Mouse (Mus musculus): ENCODE results near the gene Rela. TPM values are rescaled to one million over a fixed set of nuclear protein-coding genes. Genes with fewer than 3 reads are reported as not detected.

Rela gene
- polyA plus RNA-seq (2021; fragmentation: Nextera tagmentation): 7.7 and 14.6 TPM in 2 replicates
- long read RNA-seq, experiment 1, transcript Rela-201 (11 exons, 2,716 nt): major isoform, 42 of 56 reads
- long read RNA-seq, experiment 1, partial matches to known transcripts: 6 of 56 reads
- long read RNA-seq, experiment 1, other reads (novel, unspliced or antisense): 7 of 56 reads
- long read RNA-seq, experiment 2, transcript Rela-201 (11 exons, 2,716 nt): major isoform, 6 of 12 reads
- long read RNA-seq, experiment 2, partial matches to known transcripts: 4 of 12 reads
- long read RNA-seq, experiment 2, other reads (novel, unspliced or antisense): 2 of 12 reads

GRCm38 (mm10) chr19:5637069-5638047 lies at the start of gene Rela:
Rela (plus strand) TSS chr19:5637483.

DNA sequence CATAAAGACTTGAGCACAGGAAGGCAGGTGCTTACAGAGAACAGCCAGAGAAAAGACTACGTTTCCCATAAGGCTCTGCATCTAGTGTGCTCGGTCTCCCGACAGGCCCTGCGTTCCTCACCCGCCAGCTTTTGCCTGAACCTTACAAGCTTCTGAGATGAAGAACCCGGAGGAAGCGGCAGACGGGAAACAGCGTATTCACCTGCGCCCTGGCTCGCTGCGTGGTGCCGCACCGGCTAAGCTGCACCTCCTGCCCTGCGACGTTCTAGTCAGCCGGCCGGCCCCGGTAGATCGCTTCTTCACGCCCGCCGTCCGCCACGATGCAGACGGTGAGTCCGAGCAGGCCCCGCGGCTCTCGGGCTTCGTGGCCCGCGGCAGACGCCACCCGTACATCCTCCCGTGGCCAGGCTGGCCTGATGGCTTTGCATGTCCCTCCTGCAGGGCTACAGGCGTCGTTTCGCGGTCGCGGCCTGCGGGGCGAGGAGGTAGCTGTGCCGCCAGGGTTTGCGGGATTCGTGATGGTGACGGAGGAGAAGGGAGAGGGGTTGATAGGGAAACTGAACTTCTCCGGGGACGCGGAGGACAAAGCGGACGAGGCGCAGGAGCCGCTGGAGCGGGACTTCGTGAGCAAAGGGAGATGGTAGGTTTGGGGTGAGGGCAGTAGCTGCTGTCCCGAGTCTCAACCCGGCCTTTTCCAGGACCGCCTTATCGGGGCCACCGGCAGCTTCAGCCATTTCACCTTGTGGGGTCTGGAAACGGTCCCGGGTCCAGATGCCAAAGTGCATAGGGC lies 35.3 kb upstream of the Rela start, which contains the start of gene Rnaseh2c:
Gene Rnaseh2c, plus strand, starts transcription at position 122 of the 790 bp plus-strand sequence.

DNA sequence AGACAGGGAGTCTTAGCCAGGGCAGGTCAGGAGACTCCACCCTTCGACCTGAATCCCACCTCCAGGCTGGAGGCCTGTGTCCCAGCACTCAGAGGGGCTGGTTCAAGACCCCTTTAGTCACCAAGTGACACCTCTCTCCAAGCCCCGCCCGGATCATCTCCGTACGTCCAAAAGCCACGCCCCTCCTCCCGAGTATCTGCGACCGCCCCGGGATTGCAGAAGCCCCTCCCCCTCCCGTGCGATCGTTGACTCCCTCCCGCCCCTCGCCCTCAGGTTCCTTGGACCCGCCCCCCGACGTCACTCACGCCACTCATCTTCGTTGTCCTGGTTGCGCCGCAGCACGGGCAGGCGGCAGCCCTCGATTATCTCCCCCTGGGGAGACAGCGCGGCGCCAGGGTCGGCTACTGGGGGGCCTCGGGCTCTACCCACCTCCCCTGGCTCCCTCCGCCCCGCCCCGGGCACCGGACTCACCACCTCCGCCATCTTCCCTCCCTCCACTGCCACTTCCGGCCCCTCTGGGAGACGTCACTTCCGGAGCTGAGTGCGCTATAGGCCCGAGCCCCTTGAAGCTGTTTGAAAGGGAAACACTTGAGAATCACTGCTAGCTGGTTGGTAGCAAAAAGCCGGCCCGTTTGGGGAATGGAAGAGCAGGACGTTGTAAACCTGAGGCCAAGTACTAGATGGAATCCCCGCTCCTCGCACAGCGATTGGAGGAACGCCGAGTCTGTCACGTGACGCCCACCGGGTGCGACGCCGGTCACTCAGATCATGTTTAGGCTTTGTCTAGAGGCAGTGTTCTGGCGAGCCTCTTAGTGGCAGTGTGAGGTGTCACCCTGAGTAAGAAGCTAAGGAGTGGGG lies 27.5 kb upstream of the Rela start, which contains the start of gene Kat5:
Gene Kat5, minus strand, starts transcription at position 691 of the 858 bp plus-strand sequence.

GRCm38 (mm10) chr19:5662981-5663913 lies 26.0 kb downstream of the Rela start, which contains the start of gene Sipa1:
Sipa1 (minus strand) TSS chr19:5663707.

DNA sequence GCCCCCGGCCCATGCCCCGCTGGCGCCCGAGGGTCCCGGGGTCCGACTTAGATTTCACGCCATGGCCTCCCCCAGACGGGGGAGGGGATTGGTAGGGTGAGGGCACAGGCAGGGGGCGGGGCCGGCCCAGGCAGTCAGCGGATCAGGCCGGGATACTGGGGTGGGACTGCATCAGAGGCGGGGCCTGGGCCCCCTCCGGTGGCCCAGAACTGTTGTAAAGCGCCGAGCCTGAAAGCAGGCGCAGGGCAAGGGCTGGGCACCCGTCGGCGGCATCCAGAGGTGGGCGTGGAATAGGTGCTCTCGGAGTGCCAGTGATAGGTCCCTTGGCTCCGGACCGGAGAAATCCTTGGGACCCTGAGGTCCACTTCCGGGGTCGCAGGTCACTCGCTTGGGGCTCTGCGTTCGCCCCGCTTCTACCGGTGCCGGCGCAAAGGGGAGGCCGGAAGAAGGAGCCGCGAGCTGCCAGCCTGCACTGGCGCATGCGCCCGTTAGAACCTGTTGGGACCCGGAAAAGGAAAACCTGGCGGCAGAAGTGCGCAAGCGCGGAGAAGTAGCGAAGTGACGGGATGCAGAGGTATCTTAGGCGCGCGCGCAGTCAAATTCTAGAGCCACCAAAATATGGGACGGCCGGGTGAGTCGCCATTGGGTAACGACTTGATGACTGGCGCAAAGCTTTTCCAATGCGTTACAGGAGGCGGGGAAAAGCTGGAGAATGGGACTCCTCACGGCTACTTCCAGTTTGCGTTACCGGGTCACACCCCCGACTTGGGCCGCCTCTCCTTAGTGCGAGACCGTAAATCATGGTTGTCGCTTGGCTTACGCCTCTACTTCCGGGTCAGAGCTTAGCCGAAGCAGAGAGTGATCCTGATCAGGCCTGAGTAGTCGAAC lies 51.2 kb downstream of the Rela start, which contains the start of the genes Map3k11 and Pcnx3:
Gene Map3k11, plus strand, starts transcription at position 543 of the 888 bp plus-strand sequence.
Gene Pcnx3, minus strand, starts transcription at position 709 of the 888 bp plus-strand sequence.

Other genes starting within 250 kb of the Rela start
- gene Sart1, start 248.8 kb upstream of the Rela start, polyA plus RNA-seq (2021; fragmentation: Nextera tagmentation): 26.4 and 29.3 TPM in 2 replicates
- not detected in 2 replicates for gene Tsga10ip, start 235.0 kb upstream of the Rela start, polyA plus RNA-seq (2021; fragmentation: Nextera tagmentation)
- gene Drap1, start 212.5 kb upstream of the Rela start, polyA plus RNA-seq (2021; fragmentation: Nextera tagmentation): 166 and 215 TPM in 2 replicates
- 42.0 and 45.8 TPM in 2 replicates for gene AI837181, start 212.3 kb upstream of the Rela start, polyA plus RNA-seq (2021; fragmentation: Nextera tagmentation)
- gene Fosl1, start 189.9 kb upstream of the Rela start, polyA plus RNA-seq (2021; fragmentation: Nextera tagmentation): 0.19 TPM in 1 of 2 replicates, not detected in the other
- 20.7 and 40.8 TPM in 2 replicates for gene Ccdc85b, start 179.6 kb upstream of the Rela start, polyA plus RNA-seq (2021; fragmentation: Nextera tagmentation)
- 93.1 and 106 TPM in 2 replicates for gene Fibp, start 176.9 kb upstream of the Rela start, polyA plus RNA-seq (2021; fragmentation: Nextera tagmentation)
- gene Ctsw, start 169.0 kb upstream of the Rela start, polyA plus RNA-seq (2021; fragmentation: Nextera tagmentation): 0.23 TPM in 1 of 2 replicates, not detected in the other
- gene Efemp2, start 163.5 kb upstream of the Rela start, polyA plus RNA-seq (2021; fragmentation: Nextera tagmentation): 13.0 and 16.9 TPM in 2 replicates
- gene Mus81, start 149.1 kb upstream of the Rela start, polyA plus RNA-seq (2021; fragmentation: Nextera tagmentation): 18.7 and 21.5 TPM in 2 replicates
- gene Cfl1, start 147.0 kb upstream of the Rela start, polyA plus RNA-seq (2021; fragmentation: Nextera tagmentation): 823 and 1,622 TPM in 2 replicates
- not detected in 2 replicates for gene 1700020D05Rik, start 133.7 kb upstream of the Rela start, polyA plus RNA-seq (2021; fragmentation: Nextera tagmentation)
- 58.0 and 58.2 TPM in 2 replicates for gene Snx32, start 126.9 kb upstream of the Rela start, polyA plus RNA-seq (2021; fragmentation: Nextera tagmentation)
- not detected in 2 replicates for gene Ovol1, start 76.8 kb upstream of the Rela start, polyA plus RNA-seq (2021; fragmentation: Nextera tagmentation)
- gene Ap5b1, start 69.5 kb upstream of the Rela start, polyA plus RNA-seq (2021; fragmentation: Nextera tagmentation): 2.8 and 3.6 TPM in 2 replicates
- gene Rnaseh2c, start 35.6 kb upstream of the Rela start, polyA plus RNA-seq (2021; fragmentation: Nextera tagmentation): 63.2 and 67.2 TPM in 2 replicates
- gene Kat5, start 27.2 kb upstream of the Rela start, polyA plus RNA-seq (2021; fragmentation: Nextera tagmentation): 57.2 and 58.7 TPM in 2 replicates
- 5.4 and 5.9 TPM in 2 replicates for gene Sipa1, start 26.2 kb downstream of the Rela start, polyA plus RNA-seq (2021; fragmentation: Nextera tagmentation)
- gene Map3k11, start 51.3 kb downstream of the Rela start, polyA plus RNA-seq (2021; fragmentation: Nextera tagmentation): 5.6 and 10.1 TPM in 2 replicates
- 6.8 and 13.0 TPM in 2 replicates for gene Pcnx3, start 51.4 kb downstream of the Rela start, polyA plus RNA-seq (2021; fragmentation: Nextera tagmentation)
- gene Kcnk7, start 66.9 kb downstream of the Rela start, polyA plus RNA-seq (2021; fragmentation: Nextera tagmentation): 0.38 and 0.49 TPM in 2 replicates
- gene Ehbp1l1, start 88.8 kb downstream of the Rela start, polyA plus RNA-seq (2021; fragmentation: Nextera tagmentation): 13.5 and 14.4 TPM in 2 replicates
- gene Fam89b, start 92.2 kb downstream of the Rela start, polyA plus RNA-seq (2021; fragmentation: Nextera tagmentation): 22.3 and 26.6 TPM in 2 replicates
- gene Ltbp3, start 103.4 kb downstream of the Rela start, polyA plus RNA-seq (2021; fragmentation: Nextera tagmentation): 3.3 and 3.5 TPM in 2 replicates
- gene Scyl1, start 133.9 kb downstream of the Rela start, polyA plus RNA-seq (2021; fragmentation: Nextera tagmentation): 65.3 and 68.3 TPM in 2 replicates
- gene Frmd8, start 237.8 kb downstream of the Rela start, polyA plus RNA-seq (2021; fragmentation: Nextera tagmentation): 12.0 and 15.6 TPM in 2 replicates
- 1.4 and 1.8 TPM in 2 replicates for gene Slc25a45, start 240.3 kb downstream of the Rela start, polyA plus RNA-seq (2021; fragmentation: Nextera tagmentation)